Mouse (Mus musculus) kidney, adult 10 weeks (tissue): ENCODE results near the gene Ntn4. TPM values are rescaled to one million over a fixed set of nuclear protein-coding genes. Genes with fewer than 3 reads are reported as not detected.

ENCODE experiments used
- polyA plus RNA-seq: library from polyadenylated mRNA; stranded (reverse); fragments of 350-450 nt; fragmentation: Illumina TruSeq; extraction: RNeasy Lipid Tissue Mini Kit (QIAGEN cat#74804); gene quantifications from one replicate; pipeline ENCODE4 v1.2.3, GENCODE M21; 2014; ENCODE audit warnings: low read depth, low replicate concordance

The Ntn4 gene
- 126 TPM for polyA plus RNA-seq

DNA sequence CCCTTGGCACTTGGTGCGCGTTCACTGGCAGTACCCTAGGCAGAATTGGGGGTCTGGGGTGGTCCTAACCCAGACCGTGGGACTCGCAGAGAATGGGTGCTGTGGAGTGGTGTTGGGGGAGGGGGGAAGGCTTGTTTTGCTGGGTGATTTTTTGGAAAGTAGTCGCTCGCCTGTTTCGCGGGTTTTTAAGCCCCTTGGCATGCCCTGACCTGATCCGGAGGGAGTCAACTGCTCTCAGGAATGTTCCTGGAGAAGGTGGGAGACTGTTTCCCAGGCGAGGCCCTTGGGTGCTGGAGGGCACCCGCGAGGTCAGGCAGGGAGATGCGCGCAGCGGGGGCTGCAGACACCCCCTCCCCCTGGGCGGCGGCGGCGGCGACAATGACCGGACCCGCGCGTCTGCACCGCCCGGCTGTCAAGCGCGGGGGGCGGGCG lies at the start of gene Ntn4:
TSS of gene Ntn4 (plus strand) at position 161 of the 432 bp plus-strand sequence.

Other genes starting within 250 kb of the Ntn4 start
- 46.7 TPM for gene Lta4h, start 187.3 kb upstream of the Ntn4 start, polyA plus RNA-seq
- not detected for gene Hal, start 151.9 kb upstream of the Ntn4 start, polyA plus RNA-seq
- 3.3 TPM for gene Amdhd1, start 100.6 kb upstream of the Ntn4 start, polyA plus RNA-seq
- 0.32 TPM for gene Ccdc38, start 100.0 kb upstream of the Ntn4 start, polyA plus RNA-seq
- 34.2 TPM for gene Snrpf, start 51.0 kb upstream of the Ntn4 start, polyA plus RNA-seq
- not detected for gene Usp44, start 190.9 kb downstream of the Ntn4 start, polyA plus RNA-seq